Mouse (Mus musculus) heart, adult 2 months (tissue): Measurements from ENCODE around the gene Brpf3.

Experiments
- CTCF ChIP-seq: fragments of 200-600 bp; IDR thresholded peaks from 2 replicates; pipeline ENCODE4 v1.8.1; 2022; ENCODE audit warnings: antibody characterized with exemption, mild to moderate bottlenecking, moderate library complexity
- POLR2A ChIP-seq: fragments of 200-500 bp; IDR thresholded peaks from 2 replicates; pipeline ENCODE4 v1.6.1; 2011; ENCODE audit warnings: mild to moderate bottlenecking, low read depth, low read length, control low read depth; ENCODE audit not compliant: insufficient read depth

DNA sequence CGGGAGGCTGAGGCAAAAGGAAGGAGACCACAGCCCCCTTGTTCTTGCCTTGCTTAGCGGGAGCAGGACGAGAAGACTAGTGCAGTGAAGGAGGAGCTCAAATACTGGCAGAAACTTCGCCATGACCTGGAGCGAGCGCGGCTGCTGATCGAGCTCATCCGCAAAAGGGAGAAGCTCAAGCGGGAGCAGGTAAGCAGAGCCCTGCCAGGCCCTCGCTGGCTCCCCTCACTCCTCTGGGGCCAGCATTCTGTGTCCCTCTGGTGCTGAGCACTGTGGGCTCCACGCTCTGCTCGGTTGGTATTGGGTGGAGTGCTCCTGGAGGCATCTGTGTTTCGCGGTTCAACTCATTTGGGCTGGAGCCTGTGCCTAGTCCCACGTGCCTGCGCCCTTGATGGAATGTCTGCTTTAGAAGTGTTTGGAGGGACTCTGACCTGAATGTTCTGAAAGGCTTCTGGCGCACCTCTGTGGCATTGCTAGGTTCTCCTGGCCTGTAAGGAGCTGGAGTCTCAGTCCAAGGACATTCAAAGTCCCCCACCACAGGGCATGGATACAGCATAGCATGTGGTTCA lies 13.7 kb downstream of the Brpf3 start:
- TF ChIP-seq CTCF (no peak), POLR2A (no peak)
